Mouse (Mus musculus) megakaryocyte, embryonic 14.5 days (primary cell): ENCODE measurements around the gene Ermap. TPM values are rescaled to one million over a fixed set of nuclear protein-coding genes. Genes with fewer than 3 reads are reported as not detected.

ENCODE experiments used
- H3K27me3 ChIP-seq: replicated peaks from 2 replicates; pipeline ENCODE3; 2012; ENCODE audit warnings: inconsistent platforms
- H3K36me3 ChIP-seq: replicated peaks from 2 replicates; pipeline ENCODE3; 2012; ENCODE audit warnings: low read length, inconsistent platforms, mixed read lengths
- H3K4me1 ChIP-seq: 2 replicates; pipeline ENCODE4 v1.6.1; 2012; ENCODE audit warnings: inconsistent platforms
- H3K4me3 ChIP-seq: replicated peaks from 2 replicates; pipeline ENCODE3; 2012; ENCODE audit warnings: moderate library complexity, mild to moderate bottlenecking, inconsistent platforms
- H3K9me3 ChIP-seq: 2 replicates; pipeline ENCODE4 v1.6.1; 2012; ENCODE audit warnings: inconsistent platforms
- FLI1 ChIP-seq: IDR thresholded peaks from 2 replicates; pipeline ENCODE4 v1.6.1; 2012; ENCODE audit warnings: low read length, inconsistent platforms, mixed read lengths
- GATA1 ChIP-seq: IDR thresholded peaks from 3 replicates; pipeline ENCODE4 v1.6.1; 2012; ENCODE audit warnings: mixed read lengths, low read length, inconsistent platforms, borderline replicate concordance
- polyA plus RNA-seq: library from polyadenylated mRNA; stranded (reverse); fragments of >175 nt; gene quantifications from 2 replicates; pipeline ENCODE4 v1.2.3, GENCODE M21; 2012; ENCODE audit warnings: low replicate concordance; ENCODE audit not compliant: insufficient read depth

Ermap gene
- polyA plus RNA-seq, 1 experiment = 0.10 TPM

GRCm38 (mm10) chr4:119146816-119147215 is 43.0 kb downstream of the Ermap start:
- Histone ChIP-seq H3K27me3 (peaks cover 45% of the 10 kb centered on the region), H3K4me1 (peaks cover 19% of the 10 kb centered on the region), H3K9me3 (peaks cover 9% of the 10 kb centered on the region), H3K36me3 (no peaks in the 10 kb centered on the region), H3K4me3 (no peak overlapping the region)
- TF ChIP-seq GATA1 = no peak
- no peak for TF ChIP-seq FLI1

GRCm38 (mm10) chr4:119142230-119142871 is 47.5 kb downstream of the Ermap start:
- TF ChIP-seq FLI1 = no peak
- TF ChIP-seq GATA1 = no peak
- H3K4me3 ChIP-seq = peak overlapping the region; percentile 16
- H3K9me3 ChIP-seq = peaks cover 9% of the 10 kb centered on the region
- H3K27me3 ChIP-seq = peaks cover 14% of the 10 kb centered on the region
- H3K36me3 ChIP-seq = peaks cover 18% of the 10 kb centered on the region
- H3K4me1 ChIP-seq = peaks cover 41% of the 10 kb centered on the region

GRCm38 (mm10) chr4:119141191-119141590 is 48.6 kb downstream of the Ermap start:
- TF ChIP-seq GATA1 (no peak), FLI1 (no peak)
- peaks cover 46% of the 10 kb centered on the region for H3K4me1 ChIP-seq
- H3K9me3 ChIP-seq = peaks cover 9% of the 10 kb centered on the region
- peaks cover 8% of the 10 kb centered on the region for H3K27me3 ChIP-seq
- peaks cover 29% of the 10 kb centered on the region for H3K36me3 ChIP-seq
- H3K4me3 ChIP-seq = peak overlapping the region; percentile 52

GRCm38 (mm10) chr4:119140126-119140525 is 49.7 kb downstream of the Ermap start:
- Histone ChIP-seq H3K4me1 (peaks cover 55% of the 10 kb centered on the region), H3K27me3 (peaks cover 3% of the 10 kb centered on the region), H3K9me3 (peaks cover 9% of the 10 kb centered on the region), H3K36me3 (peaks cover 40% of the 10 kb centered on the region), H3K4me3 (no peak overlapping the region)
- no peak for TF ChIP-seq GATA1
- TF ChIP-seq FLI1 = no peak

GRCm38 (mm10) chr4:119138776-119139175 is 51.0 kb downstream of the Ermap start:
- Histone ChIP-seq H3K4me3 (no peak overlapping the region), H3K4me1 (peaks cover 62% of the 10 kb centered on the region), H3K27me3 (no peaks in the 10 kb centered on the region), H3K9me3 (no peaks in the 10 kb centered on the region), H3K36me3 (peaks cover 53% of the 10 kb centered on the region)
- TF ChIP-seq FLI1 = no peak
- TF ChIP-seq GATA1 = no peak

GRCm38 (mm10) chr4:119138171-119138570 is 51.6 kb downstream of the Ermap start:
- Histone ChIP-seq H3K4me3 (peak overlapping the region; percentile 5), H3K27me3 (no peaks in the 10 kb centered on the region), H3K4me1 (peaks cover 65% of the 10 kb centered on the region), H3K9me3 (no peaks in the 10 kb centered on the region), H3K36me3 (peaks cover 60% of the 10 kb centered on the region)
- TF ChIP-seq GATA1 (no peak), FLI1 (no peak)

GRCm38 (mm10) chr4:119137313-119137712 is 52.5 kb downstream of the Ermap start:
- no peak for TF ChIP-seq GATA1
- no peak for TF ChIP-seq FLI1
- H3K4me1 ChIP-seq = peaks cover 69% of the 10 kb centered on the region
- no peaks in the 10 kb centered on the region for H3K27me3 ChIP-seq
- H3K36me3 ChIP-seq = peaks cover 68% of the 10 kb centered on the region
- H3K4me3 ChIP-seq = no peak overlapping the region
- no peaks in the 10 kb centered on the region for H3K9me3 ChIP-seq

GRCm38 (mm10) chr4:119133860-119134259 is 56.0 kb downstream of the Ermap start:
- no peaks in the 10 kb centered on the region for H3K27me3 ChIP-seq
- no peak for TF ChIP-seq GATA1
- no peak overlapping the region for H3K4me3 ChIP-seq
- H3K9me3 ChIP-seq = no peaks in the 10 kb centered on the region
- peaks cover 76% of the 10 kb centered on the region for H3K4me1 ChIP-seq
- H3K36me3 ChIP-seq = peaks cover 99% of the 10 kb centered on the region

GRCm38 (mm10) chr4:119133306-119133705 is 56.5 kb downstream of the Ermap start:
- Histone ChIP-seq H3K27me3 (no peaks in the 10 kb centered on the region), H3K36me3 (peaks cover 100% of the 10 kb centered on the region), H3K4me1 (peaks cover 76% of the 10 kb centered on the region), H3K9me3 (no peaks in the 10 kb centered on the region), H3K4me3 (no peak overlapping the region)
- no peak for TF ChIP-seq FLI1
- TF ChIP-seq GATA1 = no peak

GRCm38 (mm10) chr4:119131189-119131910 is 58.5 kb downstream of the Ermap start:
- Histone ChIP-seq H3K27me3 (no peaks in the 10 kb centered on the region), H3K4me1 (peaks cover 85% of the 10 kb centered on the region), H3K36me3 (peaks cover 99% of the 10 kb centered on the region), H3K9me3 (no peaks in the 10 kb centered on the region), H3K4me3 (no peak overlapping the region)
- TF ChIP-seq FLI1 (no peak), GATA1 (no peak)
